8 mouse cellular contexts compared by ENCODE assay signal in the genomic region with DNA sequence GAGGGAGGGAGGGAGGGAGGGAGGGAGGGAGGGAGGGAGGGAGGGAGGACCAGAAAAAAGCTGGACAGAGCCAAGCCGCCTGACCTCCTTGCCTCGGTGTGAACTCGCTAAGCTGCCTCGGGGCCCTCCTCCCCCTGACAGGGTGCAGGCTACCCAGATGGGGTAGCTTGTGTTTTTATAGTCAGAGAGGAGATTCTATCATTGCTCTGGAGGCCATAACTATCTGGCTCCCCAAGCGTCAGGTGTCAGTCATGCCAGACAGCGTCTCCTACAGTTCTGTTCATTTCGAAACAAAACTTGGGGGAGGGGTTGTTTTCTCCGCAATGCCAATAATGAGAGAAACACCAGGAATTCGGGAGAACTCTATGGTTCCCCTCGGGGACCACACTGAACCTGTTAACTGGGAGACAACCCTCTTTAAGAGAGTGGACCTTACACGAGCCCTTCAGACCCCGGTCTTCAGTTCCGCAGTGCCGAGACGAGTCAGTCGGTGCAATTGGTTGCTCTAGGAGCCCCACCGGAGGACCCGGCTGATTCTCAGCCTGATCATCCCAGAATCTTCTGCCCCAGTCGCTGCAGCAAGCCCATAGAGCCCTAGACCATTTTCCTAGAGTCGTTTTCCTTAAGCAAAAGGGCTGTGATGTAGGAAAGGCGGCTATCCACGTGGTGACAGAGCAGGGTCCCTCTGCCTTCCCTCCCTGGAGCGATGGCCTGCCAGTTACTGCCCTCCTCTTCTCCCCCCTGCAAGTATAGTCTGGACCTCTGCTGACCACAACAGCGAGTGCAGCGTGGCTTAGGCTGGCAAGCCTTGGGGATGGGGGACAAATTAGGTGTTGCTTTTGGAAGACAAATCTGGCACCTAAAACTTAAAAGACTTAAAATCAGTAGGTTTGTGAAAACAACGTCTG. TPM values are rescaled to one million over a fixed set of nuclear protein-coding genes. Genes with fewer than 3 reads are reported as not detected.
DNase-seq lines count a peak whose midpoint lies in the region; ATAC-seq and TF ChIP-seq lines count a peak whose summit lies in the region.

No protein-coding gene starts in this region.

- 2% methylated on average over 26 of the region's 26 CpGs for WGBS in liver, adult 2 months
- 1% methylated on average over 26 of the region's 26 CpGs for WGBS in forebrain, embryonic 16.5 days
- under 1% methylated on average over 26 of the region's 26 CpGs for WGBS in limb, embryonic 15.5 days
- WGBS in stomach, embryonic 15.5 days = 2% methylated on average over 26 of the region's 26 CpGs

- H3K36me3 ChIP-seq in liver, adult 2 months (ENCODE audit: control insufficient read depth, insufficient read depth, low read length) = no peaks in the 10 kb centered on the region
- no peaks in the 10 kb centered on the region for H3K36me3 ChIP-seq in forebrain, embryonic 16.5 days (ENCODE audit: control insufficient read depth, insufficient read depth)
- no peaks in the 10 kb centered on the region for H3K36me3 ChIP-seq in limb, embryonic 15.5 days
- H3K36me3 ChIP-seq in stomach, embryonic 15.5 days = no peaks in the 10 kb centered on the region

- peak overlapping the region; percentile 21; the same call in 1 of the 2 replicates for H3K4me3 ChIP-seq in liver, adult 2 months (ENCODE audit: insufficient read depth, low read depth, low read length)
- peak overlapping the region; percentile 38 for H3K4me3 ChIP-seq in forebrain, embryonic 16.5 days (replicated peaks; ENCODE audit: low read length)
- peak overlapping the region; percentile 28 for H3K4me3 ChIP-seq in limb, embryonic 15.5 days
- peak overlapping the region; percentile 23 for H3K4me3 ChIP-seq in stomach, embryonic 15.5 days (replicated peaks)

- H3K9me3 ChIP-seq in forebrain, embryonic 16.5 days (ENCODE audit: control insufficient read depth, low read length) = no peaks in the 10 kb centered on the region
- H3K9me3 ChIP-seq in limb, embryonic 15.5 days = no peaks in the 10 kb centered on the region
- no peaks in the 10 kb centered on the region for H3K9me3 ChIP-seq in stomach, embryonic 15.5 days

- no peak for TF ChIP-seq POLR2A in liver, adult 2 months (IDR thresholded peaks at IDR 0.05; ENCODE audit: extremely low read depth, insufficient read depth, low read length)

- TF ChIP-seq CTCF in liver, adult 2 months (IDR thresholded peaks at IDR 0.05; ENCODE audit: low read depth, low read length) = no peak

- no peak overlapping the region for H3K9ac ChIP-seq in liver, adult 2 months (ENCODE audit: low read depth, low read length)
- H3K9ac ChIP-seq in forebrain, embryonic 16.5 days (replicated peaks; ENCODE audit: low read depth, low read length) = no peak overlapping the region
- no peak overlapping the region for H3K9ac ChIP-seq in limb, embryonic 15.5 days
- no peak overlapping the region for H3K9ac ChIP-seq in stomach, embryonic 15.5 days

- no peaks in the 10 kb centered on the region for H3K79me2 ChIP-seq in liver, adult 2 months (ENCODE audit: control insufficient read depth, insufficient read depth, low read length)

- H3K27ac ChIP-seq in liver, adult 2 months (replicated peaks; ENCODE audit: insufficient read depth, low read depth, low read length) = no peak overlapping the region
- no peak overlapping the region for H3K27ac ChIP-seq in forebrain, embryonic 16.5 days (ENCODE audit: low read length)
- no peak overlapping the region for H3K27ac ChIP-seq in limb, embryonic 15.5 days
- H3K27ac ChIP-seq in stomach, embryonic 15.5 days = no peak overlapping the region

- H3K27me3 ChIP-seq in liver, adult 2 months (ENCODE audit: control insufficient read depth, insufficient read depth, low read length) = peaks cover 25% of the 10 kb centered on the region
- H3K27me3 ChIP-seq in forebrain, embryonic 16.5 days (replicated peaks; ENCODE audit: control insufficient read depth, insufficient read depth, low read length) = peaks cover 37% of the 10 kb centered on the region
- peaks cover 77% of the 10 kb centered on the region for H3K27me3 ChIP-seq in limb, embryonic 15.5 days
- peaks cover 49% of the 10 kb centered on the region for H3K27me3 ChIP-seq in stomach, embryonic 15.5 days (replicated peaks)

- no peak for ATAC-seq in forebrain, embryonic 16.5 days
- ATAC-seq in limb, embryonic 15.5 days (ENCODE audit: insufficient number of reproducible peaks, low FRiP score, low TSS enrichment, low read depth) = no peak
- no peak for ATAC-seq in stomach, embryonic 15.5 days (ENCODE audit: insufficient read depth, low FRiP score, low read depth)
- ATAC-seq in CD4-positive, CD25-positive, alpha-beta regulatory T cell, adult 4 months = no peak

- H3K4me2 ChIP-seq in forebrain, embryonic 16.5 days (ENCODE audit: low read length) = peak overlapping the region; percentile 53
- H3K4me2 ChIP-seq in limb, embryonic 15.5 days = peak overlapping the region; percentile 38
- peak overlapping the region; percentile 100 for H3K4me2 ChIP-seq in stomach, embryonic 15.5 days

- DNase-seq in liver, adult 2 months (ENCODE audit: extremely low read depth, low read depth, low spot score) = peak; percentile 6
- DNase-seq in liver = no peak
- no peak for DNase-seq in thymus, postnatal 25 days
- DNase-seq in c-Kit-positive CD71-positive TER-119-positive erythroid progenitor cells, embryonic 14.5 days (ENCODE audit: low spot score) = no peak

- no peaks in the 10 kb centered on the region; the same call in 1 of the 2 replicates for H3K4me1 ChIP-seq in liver, adult 2 months (ENCODE audit: control insufficient read depth, insufficient read depth, low read length)
- H3K4me1 ChIP-seq in forebrain, embryonic 16.5 days (replicated peaks; ENCODE audit: control insufficient read depth, insufficient read depth, low read length) = peaks cover 33% of the 10 kb centered on the region
- peaks cover 29% of the 10 kb centered on the region for H3K4me1 ChIP-seq in limb, embryonic 15.5 days
- peaks cover 15% of the 10 kb centered on the region for H3K4me1 ChIP-seq in stomach, embryonic 15.5 days

RNA-seq across cellular contexts. Expression of a gene that starts 1.2 kb away (rescaled TPM):
- 0.09 and 0.20 TPM in 2 replicates for total RNA-seq in liver, adult 2 months (2014; rRNA removed)
- 0.02 and 0.04 TPM in 2 replicates for polyA plus RNA-seq in liver, adult 2 months (2012; rRNA removed)
- 0.27 and 0.30 TPM in 2 replicates for polyA plus RNA-seq in forebrain, embryonic 16.5 days (2015; fragmentation: Nextera tagmentation; extraction: Ambion mirVana)
- polyA plus RNA-seq in limb, embryonic 15.5 days (2015; fragmentation: Nextera tagmentation; extraction: Ambion mirVana) = not detected in 2 replicates
- 0.78 and 1.1 TPM in 2 replicates for polyA plus RNA-seq in stomach, embryonic 15.5 days (2015; fragmentation: Nextera tagmentation; extraction: Ambion mirVana)
- polyA plus RNA-seq in CD4-positive, CD25-positive, alpha-beta regulatory T cell, adult 4 months (2017; shearing (Covaris generic)) = under 1 TPM in 1 of 2 experiments, not detected in 1; 0.01 TPM

RNA-seq across cellular contexts. Expression of a gene that starts 59.9 kb away (rescaled TPM):
- total RNA-seq in liver, adult 2 months (2014; rRNA removed) = 2.6 and 4.5 TPM in 2 replicates
- polyA plus RNA-seq in liver, adult 2 months (2012; rRNA removed) = 0.49 and 1.1 TPM in 2 replicates
- 19.6 and 22.7 TPM in 2 replicates for polyA plus RNA-seq in forebrain, embryonic 16.5 days (2015; fragmentation: Nextera tagmentation; extraction: Ambion mirVana)
- polyA plus RNA-seq in limb, embryonic 15.5 days (2015; fragmentation: Nextera tagmentation; extraction: Ambion mirVana) = 16.1 and 18.3 TPM in 2 replicates
- 12.5 and 16.0 TPM in 2 replicates for polyA plus RNA-seq in stomach, embryonic 15.5 days (2015; fragmentation: Nextera tagmentation; extraction: Ambion mirVana)
- polyA plus RNA-seq in CD4-positive, CD25-positive, alpha-beta regulatory T cell, adult 4 months (2017; shearing (Covaris generic)) = 1 to 10 TPM in 1 of 2 experiments, under 1 TPM in 1; 0.91 to 2.3 TPM

Comparison
In these comparisons a context has a peak if more than half of its experiments do, and no peak if none do; other contexts are left out.
1. H3K4me2 ChIP-seq: peak in every context shown above with its lines; median percentile 100 in stomach, embryonic 15.5 days; 53 in forebrain, embryonic 16.5 days; 38 in limb, embryonic 15.5 days.